Mouse (Mus musculus): ENCODE data around the gene Zfp275. TPM values are rescaled to one million over a fixed set of nuclear protein-coding genes. Genes with fewer than 3 reads are reported as not detected.

The Zfp275 gene
- polyA plus RNA-seq, 1 experiment = 42.6 TPM

DNA sequence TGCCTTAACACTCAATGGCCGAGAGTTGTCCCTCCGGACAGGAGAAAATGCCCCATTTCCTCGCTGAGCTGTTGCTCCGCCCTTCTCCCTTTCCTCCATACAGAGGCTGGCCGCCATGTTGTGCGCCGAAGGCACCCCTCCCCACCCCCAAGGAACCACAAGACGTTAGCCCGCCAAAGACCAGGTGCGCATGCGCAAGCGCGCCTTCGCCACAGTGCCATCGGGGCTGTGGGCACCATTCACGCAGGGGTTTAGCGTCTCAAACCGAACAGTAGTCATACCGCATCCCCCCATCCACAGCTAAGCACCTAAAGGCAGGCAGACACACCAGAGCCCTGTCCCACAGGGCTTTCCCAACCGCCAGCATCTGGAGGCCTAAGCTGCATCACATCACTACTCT lies 58.5 kb downstream of the Zfp275 start:
- Histone ChIP-seq H3K4me1 (ENCODE audit: control insufficient read depth, insufficient read depth, low read length) (no peaks in the 10 kb centered on the region), H3K27ac (ENCODE audit: insufficient read depth, low read length) (no peak overlapping the region), H3K4me3 (ENCODE audit: insufficient read depth, low read length) (no peak overlapping the region)
- TF ChIP-seq CTCF (IDR thresholded peaks at IDR 0.05; ENCODE audit: borderline replicate concordance, insufficient read depth, low read length) (no peak), POLR2A (IDR thresholded peaks at IDR 0.05; ENCODE audit: low read depth, low read length) (no peak)

DNA sequence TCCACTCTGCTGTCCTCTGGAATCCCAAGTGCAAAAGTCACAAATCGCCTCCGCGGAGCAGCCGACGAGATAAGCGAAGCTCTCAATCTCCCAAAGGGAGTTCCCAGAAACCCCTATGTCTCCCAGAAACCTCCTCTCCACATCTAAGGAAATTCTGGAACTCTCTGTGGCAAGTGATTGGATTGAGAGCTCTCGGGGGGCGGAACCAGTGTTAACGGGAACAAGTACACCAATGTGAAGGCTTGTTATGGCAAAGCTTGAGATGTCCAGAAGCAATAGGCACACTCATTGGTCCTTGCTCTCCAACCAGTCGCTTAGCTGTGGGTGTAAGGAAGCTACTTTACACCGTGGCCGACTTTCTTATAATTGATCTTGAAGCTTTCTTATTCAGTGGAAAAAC lies 59.2 kb downstream of the Zfp275 start:
- TF ChIP-seq POLR2A (IDR thresholded peaks at IDR 0.05; ENCODE audit: low read depth, low read length) = no peak
- TF ChIP-seq CTCF (IDR thresholded peaks at IDR 0.05; ENCODE audit: borderline replicate concordance, insufficient read depth, low read length) = no peak
- Histone ChIP-seq H3K4me3 (ENCODE audit: insufficient read depth, low read length) (no peak overlapping the region), H3K27ac (ENCODE audit: insufficient read depth, low read length) (no peak overlapping the region), H3K4me1 (ENCODE audit: control insufficient read depth, insufficient read depth, low read length) (no peaks in the 10 kb centered on the region)

Other genes with a start within 250 kb of the Zfp275 start
- gene Xlr3a, start 245.5 kb upstream of the Zfp275 start, polyA plus RNA-seq (2011; ENCODE audit: insufficient read length, low read depth, missing spikeins) = 0.67 TPM in 1 of 2 replicates, not detected in the other
- not detected in 2 replicates for gene Gm14685, start 225.6 kb upstream of the Zfp275 start, polyA plus RNA-seq (2011; ENCODE audit: insufficient read length, low read depth, missing spikeins)
- gene Xlr5b, start 193.8 kb upstream of the Zfp275 start, polyA plus RNA-seq (2011; ENCODE audit: insufficient read length, low read depth, missing spikeins) = not detected in 2 replicates
- gene DXBay18, start 193.2 kb upstream of the Zfp275 start, polyA plus RNA-seq (2011; ENCODE audit: insufficient read length, low read depth, missing spikeins) = not detected in 2 replicates
- gene Spin2d, start 165.6 kb upstream of the Zfp275 start, polyA plus RNA-seq (2011; ENCODE audit: insufficient read length, low read depth, missing spikeins) = not detected in 2 replicates
- 2.5 and 2.9 TPM in 2 replicates for gene Xlr3b, start 150.4 kb upstream of the Zfp275 start, polyA plus RNA-seq (2011; ENCODE audit: insufficient read length, low read depth, missing spikeins)
- gene Xlr4b, start 128.3 kb upstream of the Zfp275 start, polyA plus RNA-seq (2011; ENCODE audit: insufficient read length, low read depth, missing spikeins) = not detected in 2 replicates
- 2.8 and 4.0 TPM in 2 replicates for gene F8a, start 114.3 kb upstream of the Zfp275 start, polyA plus RNA-seq (2011; ENCODE audit: insufficient read length, low read depth, missing spikeins)
- gene Xlr4c, start 99.5 kb upstream of the Zfp275 start, polyA plus RNA-seq (2011; ENCODE audit: insufficient read length, low read depth, missing spikeins) = not detected in 2 replicates
- not detected in 2 replicates for gene Xlr3c, start 77.2 kb upstream of the Zfp275 start, polyA plus RNA-seq (2011; ENCODE audit: insufficient read length, low read depth, missing spikeins)
- gene Xlr5a, start 49.6 kb upstream of the Zfp275 start, polyA plus RNA-seq (2011; ENCODE audit: insufficient read length, low read depth, missing spikeins) = not detected in 2 replicates
- not detected in 2 replicates for gene Xlr5c, start 49.6 kb upstream of the Zfp275 start, polyA plus RNA-seq (2011; ENCODE audit: insufficient read length, low read depth, missing spikeins)
- not detected in 2 replicates for gene Gm45015, start 5.8 kb upstream of the Zfp275 start, polyA plus RNA-seq (2011; ENCODE audit: insufficient read length, low read depth, missing spikeins)
- not detected in 2 replicates for gene Gm18336, start 56.1 kb downstream of the Zfp275 start, polyA plus RNA-seq (2011; ENCODE audit: insufficient read length, low read depth, missing spikeins)
- not detected in 2 replicates for gene Zfp92, start 68.5 kb downstream of the Zfp275 start, polyA plus RNA-seq (2011; ENCODE audit: insufficient read length, low read depth, missing spikeins)
- not detected in 2 replicates for gene Trex2, start 92.7 kb downstream of the Zfp275 start, polyA plus RNA-seq (2011; ENCODE audit: insufficient read length, low read depth, missing spikeins)
- 25.2 and 33.5 TPM in 2 replicates for gene Haus7, start 116.4 kb downstream of the Zfp275 start, polyA plus RNA-seq (2011; ENCODE audit: insufficient read length, low read depth, missing spikeins)
- 6,335 and 6,763 TPM in 2 replicates for gene Bgn, start 141.0 kb downstream of the Zfp275 start, polyA plus RNA-seq (2011; ENCODE audit: insufficient read length, low read depth, missing spikeins)
- gene Atp2b3, start 160.5 kb downstream of the Zfp275 start, polyA plus RNA-seq (2011; ENCODE audit: insufficient read length, low read depth, missing spikeins) = not detected in 2 replicates